Mouse (Mus musculus) mesoderm, embryonic 11.5 days (tissue): ENCODE results near the gene Rheb.
A peak's percentile ranks its signal among the peaks of the same experiment; 100 is the strongest.
"Not testable (repeated sequence)": the region's sequence is repeated elsewhere in the genome, so short reads cannot be mapped to it uniquely, and the experiment has no call there.

Experiments
- DNase-seq: peaks from one replicate; pipeline ENCODE4 v3.0.0-alpha.2; 2012; ENCODE audit warnings: low read depth, low spot score

The Rheb gene

GRCm38 (mm10) chr5:24843103-24843475 lies 665 bp upstream of the Rheb start:
- DNase-seq, result no peak

- peak; percentile 39 for DNase-seq
Measured at GRCm38 (mm10) chr5:24841662-24842273, 656 bp downstream of the Rheb start.

- DNase-seq, result no peak
Measured at GRCm38 (mm10) chr5:24840975-24841431, 1.4 kb downstream of the Rheb start.

- DNase-seq, result no peak
Measured at GRCm38 (mm10) chr5:24834491-24834890, 7.9 kb downstream of the Rheb start.

- DNase-seq, result no peak
Measured at GRCm38 (mm10) chr5:24831912-24832311, 10.5 kb downstream of the Rheb start.

GRCm38 (mm10) chr5:24828446-24828845 lies 14.0 kb downstream of the Rheb start:
- DNase-seq, result no peak

- no peak for DNase-seq
Measured at GRCm38 (mm10) chr5:24827173-24827572, 15.3 kb downstream of the Rheb start.

GRCm38 (mm10) chr5:24826056-24826770 lies 16.2 kb downstream of the Rheb start:
- no peak for DNase-seq

GRCm38 (mm10) chr5:24825365-24826055 lies 16.9 kb downstream of the Rheb start:
- DNase-seq, result no peak

GRCm38 (mm10) chr5:24823864-24824405 lies 18.5 kb downstream of the Rheb start:
- no peak for DNase-seq

GRCm38 (mm10) chr5:24822781-24823180 lies 19.6 kb downstream of the Rheb start:
- DNase-seq, result no peak

GRCm38 (mm10) chr5:24822231-24822630 lies 20.2 kb downstream of the Rheb start:
- not testable (repeated sequence) for DNase-seq

GRCm38 (mm10) chr5:24821403-24821841 lies 21.0 kb downstream of the Rheb start:
- no peak for DNase-seq

GRCm38 (mm10) chr5:24820627-24821026 lies 21.8 kb downstream of the Rheb start:
- no peak for DNase-seq

- DNase-seq, result no peak
Measured at GRCm38 (mm10) chr5:24817191-24817590, 25.2 kb downstream of the Rheb start.

GRCm38 (mm10) chr5:24813946-24814345 lies 28.5 kb downstream of the Rheb start:
- no peak for DNase-seq

- no peak for DNase-seq
Measured at GRCm38 (mm10) chr5:24813005-24813404, 29.4 kb downstream of the Rheb start.

GRCm38 (mm10) chr5:24805222-24805621 lies 37.2 kb downstream of the Rheb start:
- no peak for DNase-seq

GRCm38 (mm10) chr5:24804661-24805060 lies 37.8 kb downstream of the Rheb start:
- no peak for DNase-seq

GRCm38 (mm10) chr5:24801841-24802624 lies 40.4 kb downstream of the Rheb start:
- no peak for DNase-seq

GRCm38 (mm10) chr5:24800416-24800815 lies 42.0 kb downstream of the Rheb start:
- DNase-seq, result no peak

- DNase-seq, result no peak
Measured at GRCm38 (mm10) chr5:24798639-24799038, 43.8 kb downstream of the Rheb start.
